Mouse (Mus musculus): Measurements from ENCODE around the gene Ankrd11.

GRCm38 (mm10) chr8:122969964-122970620, 72.0 kb downstream of the Ankrd11 start:
- TF ChIP-seq CTCF (IDR thresholded peaks at IDR 0.05; ENCODE audit: control insufficient read depth, insufficient read depth, insufficient read length) (no peak), MAX (IDR thresholded peaks at IDR 0.05) (no peak), MYOG (IDR thresholded peaks at IDR 0.05; ENCODE audit: control insufficient read depth, extremely low read depth, insufficient read length) (no peak), CEBPB (IDR thresholded peaks at IDR 0.05; ENCODE audit: low read depth) (no peak), FOSL1 (IDR thresholded peaks at IDR 0.05; ENCODE audit: insufficient read depth, low read length, poor library complexity, severe bottlenecking) (no peak), USF1 (IDR thresholded peaks at IDR 0.05; ENCODE audit: low read depth) (no peak)

Measured in C2C12 (cell line).